Mouse (Mus musculus) ES-E14 (cell line): ENCODE data around the gene Igsf21.

ENCODE experiments used
- CHD2 ChIP-seq: IDR thresholded peaks from 2 replicates; pipeline ENCODE4 v1.6.1; 2014; ENCODE audit warnings: mild to moderate bottlenecking, low read depth, low read length, inconsistent platforms
- MAFK ChIP-seq: IDR thresholded peaks from 2 replicates; pipeline ENCODE4 v1.6.1; 2014; ENCODE audit warnings: mild to moderate bottlenecking, low read depth, low read length, inconsistent platforms; ENCODE audit not compliant: insufficient read depth
- ZC3H11A ChIP-seq: IDR thresholded peaks from 2 replicates; pipeline ENCODE4 v1.6.1; 2012; ENCODE audit warnings: low read depth, mild to moderate bottlenecking, inconsistent platforms, low read length, borderline replicate concordance
- ZNF384 ChIP-seq: IDR thresholded peaks from 2 replicates; pipeline ENCODE4 v1.6.1; 2012; ENCODE audit warnings: low read depth, low read length, inconsistent platforms

DNA sequence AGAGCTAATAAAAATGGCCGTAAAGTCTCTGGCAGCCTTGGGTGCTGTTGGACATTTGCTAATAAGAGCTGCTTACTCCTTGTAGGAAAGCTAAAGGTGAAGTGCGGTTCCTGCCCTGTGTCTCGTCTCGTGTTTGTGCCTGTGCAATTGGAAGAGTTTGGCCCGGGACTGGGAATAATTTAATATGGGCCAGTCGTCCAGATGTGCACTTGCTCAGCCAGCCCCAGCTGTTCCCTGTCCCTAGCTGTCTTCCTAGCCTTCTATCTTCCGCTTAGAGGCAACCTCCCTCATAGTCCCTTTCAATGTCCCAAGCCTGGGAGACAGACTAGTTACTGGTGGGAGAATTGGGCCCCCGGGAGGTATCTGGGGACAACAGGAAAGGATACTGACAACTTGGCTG is 169.0 kb downstream of the Igsf21 start:
- TF ChIP-seq CHD2 (no peak), MAFK (no peak), ZC3H11A (no peak), ZNF384 (no peak)
